In the genomic region with DNA sequence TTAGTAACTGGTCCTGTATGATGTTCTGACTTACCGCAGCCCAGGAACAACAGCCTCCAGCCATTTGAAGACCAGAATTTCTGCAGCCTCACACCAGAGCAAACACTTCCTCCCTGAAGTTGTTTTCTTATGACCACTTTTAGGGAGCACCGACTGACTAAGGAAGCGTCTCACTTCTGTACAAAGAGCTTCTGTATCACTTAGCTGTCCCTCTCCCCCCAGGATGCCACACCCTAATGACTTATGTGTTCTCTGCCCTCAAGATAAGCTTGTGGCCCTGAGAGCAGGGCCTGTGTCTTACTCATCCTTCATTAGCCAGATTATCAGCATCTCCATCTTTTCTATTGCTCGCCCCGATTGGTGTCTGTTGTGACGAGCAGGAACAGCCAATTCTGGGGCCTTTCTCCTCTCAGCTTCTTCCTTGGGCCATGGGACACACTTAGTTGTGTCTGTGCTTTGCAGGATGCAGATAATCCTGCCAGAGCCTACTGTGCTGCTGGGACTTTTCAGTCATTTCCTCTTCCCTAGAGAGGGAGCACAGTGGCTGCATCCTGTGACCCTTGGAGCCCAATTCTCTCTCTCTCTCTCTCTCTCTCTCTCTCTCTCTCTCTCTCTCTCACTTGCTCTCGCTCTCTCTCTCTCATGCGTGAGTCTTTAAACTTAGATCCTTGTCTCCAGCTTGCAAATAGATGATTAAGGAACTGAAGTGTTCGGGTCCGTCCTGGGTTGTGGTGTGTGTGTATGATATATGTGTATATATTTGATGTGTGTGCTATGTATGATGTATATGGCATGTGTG, we compare ENCODE assay signal across 10 mouse cellular contexts.
DNase-seq lines count a peak whose midpoint lies in the region; ATAC-seq lines count a peak whose summit lies in the region.
"Had no signal": no experiment of that assay in that cellular context is flagged by ENCODE, and none has a peak within 500 bp of the region (broad histone marks: within the 10 kb centered on the region; RNA-seq: fewer than 3 reads in every experiment).

No protein-coding gene starts in this region.

- H3K27ac ChIP-seq in heart, embryonic 10.5 days: peak overlapping the region; percentile 87
- peak overlapping the region; percentile 17; the same call in 1 of the 2 replicates for H3K27ac ChIP-seq in limb, embryonic 10.5 days
- H3K27ac ChIP-seq: hindbrain, postnatal 0 days had no signal

- 57% methylated on average over 10 of the region's 10 CpGs for WGBS in heart, embryonic 10.5 days
- WGBS in limb, embryonic 10.5 days: 81% methylated on average over 10 of the region's 10 CpGs

- no peak for DNase-seq in heart, embryonic 10.5 days (ENCODE audit: low spot score)
- no peak for DNase-seq in heart, postnatal 25 days (ENCODE audit: low spot score)
- peak; percentile 26 to 49 for DNase-seq in adrenal gland, postnatal 36 days
- no peak for DNase-seq in limb, embryonic 10.5 days (ENCODE audit: low spot score)
- DNase-seq in gastrocnemius, postnatal 36 days: no peak
- DNase-seq in gastrocnemius, postnatal 25 days: no peak
- DNase-seq in left cerebral cortex, adult 8-10 months (ENCODE audit: low spot score in 2 of 2): no peak
- DNase-seq: cerebellum, postnatal 10 days had no signal

- H3K4me1 ChIP-seq in heart, embryonic 10.5 days: peaks cover 63% of the 10 kb centered on the region
- peaks cover 35% of the 10 kb centered on the region for H3K4me1 ChIP-seq in limb, embryonic 10.5 days

- no peaks in the 10 kb centered on the region for H3K9me3 ChIP-seq in heart, embryonic 10.5 days
- H3K9me3 ChIP-seq in limb, embryonic 10.5 days (replicated peaks): no peaks in the 10 kb centered on the region

- H3K4me3 ChIP-seq in heart, embryonic 10.5 days: no peak overlapping the region
- no peak overlapping the region for H3K4me3 ChIP-seq in limb, embryonic 10.5 days

- intact Hi-C loops in heart, postnatal 25 days (cut with DNase I): loop anchor here (2.0 kb wide), 1 partner anchor 81 kb away; no protein-coding TSS in a partner anchor
- intact Hi-C loops in gastrocnemius, postnatal 36 days (cut with DNase I): no loop called here

- ATAC-seq in megakaryocyte-erythroid progenitor cell, adult 5-6 weeks (replicated peaks; ENCODE audit: low FRiP score, low TSS enrichment, poor library complexity, severe bottlenecking): peak; percentile 75
- ATAC-seq: hindbrain, postnatal 0 days had no signal

- H3K36me3 ChIP-seq in heart, embryonic 10.5 days: no peaks in the 10 kb centered on the region
- no peaks in the 10 kb centered on the region for H3K36me3 ChIP-seq in limb, embryonic 10.5 days

- H3K27me3 ChIP-seq in heart, embryonic 10.5 days (ENCODE audit: insufficient read depth, poor library complexity, severe bottlenecking): no peaks in the 10 kb centered on the region
- H3K27me3 ChIP-seq in limb, embryonic 10.5 days (ENCODE audit: low read depth, poor library complexity, severe bottlenecking): no peaks in the 10 kb centered on the region

Comparison
In these comparisons a context has a peak if more than half of its experiments do, and no peak if none do; other contexts are left out.
1. DNase-seq: peak in adrenal gland, postnatal 36 days (2 of 2); none in heart, embryonic 10.5 days (single experiment), heart, postnatal 25 days (single experiment), limb, embryonic 10.5 days (single experiment), gastrocnemius, postnatal 36 days (0 of 2), gastrocnemius, postnatal 25 days (single experiment) and left cerebral cortex, adult 8-10 months (0 of 2).